Mouse (Mus musculus) cerebellum, postnatal 36 days (tissue): ENCODE results near the gene Hormad2.

Experiments
- DNase-seq, 2 experiments: peaks; one replicate each; pipeline ENCODE4 v3.0.0; 2021 to 2022; ENCODE audit warnings: mixed read lengths in 2 of 2

Gene Hormad2

GRCm38 (mm10) chr11:4442280-4442679 is 1.4 kb upstream of the Hormad2 start:
- no peak for DNase-seq

- no peak for DNase-seq
Measured at GRCm38 (mm10) chr11:4438211-4438610, 2.7 kb downstream of the Hormad2 start.

DNA sequence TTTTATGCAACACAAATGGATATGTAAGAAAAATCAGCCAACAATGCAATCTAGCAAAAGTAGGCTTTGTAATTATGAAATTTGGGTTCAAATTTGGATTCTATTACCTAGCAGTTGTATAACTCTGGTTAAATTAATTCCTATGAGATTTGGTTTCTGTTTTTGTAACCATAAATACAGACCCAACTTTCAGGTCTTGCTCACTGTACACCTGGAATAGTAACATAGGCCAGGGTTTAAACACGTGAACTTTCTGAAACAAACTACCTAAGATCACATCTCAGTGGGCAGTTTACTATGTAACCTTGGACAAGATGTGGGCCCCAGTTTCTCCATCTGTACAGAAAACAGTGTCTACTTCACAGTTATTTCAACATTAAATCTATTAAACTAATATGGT is 3.6 kb downstream of the Hormad2 start:
- DNase-seq = no peak

- DNase-seq = no peak
Measured at GRCm38 (mm10) chr11:4436631-4437030, 4.3 kb downstream of the Hormad2 start.

DNA sequence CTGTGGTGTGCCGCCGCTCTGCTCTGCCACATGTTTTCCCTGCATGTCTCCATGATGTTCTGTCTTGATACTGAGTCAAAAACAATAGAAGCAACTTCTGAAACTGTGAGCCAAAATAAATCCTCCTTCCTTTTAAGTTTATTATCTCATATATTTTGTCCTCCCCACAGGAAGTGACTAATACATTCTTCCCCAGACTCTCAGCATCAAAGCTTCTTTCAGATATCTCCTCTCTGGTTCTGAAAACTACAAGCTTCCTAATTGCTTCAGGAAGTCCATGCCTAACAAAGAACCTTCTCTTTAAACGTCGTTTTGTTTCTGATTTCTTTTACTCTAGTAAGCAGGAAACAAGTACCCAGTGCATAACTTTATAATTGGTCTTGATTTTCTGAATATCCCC is 6.4 kb downstream of the Hormad2 start:
- DNase-seq = no peak

DNA sequence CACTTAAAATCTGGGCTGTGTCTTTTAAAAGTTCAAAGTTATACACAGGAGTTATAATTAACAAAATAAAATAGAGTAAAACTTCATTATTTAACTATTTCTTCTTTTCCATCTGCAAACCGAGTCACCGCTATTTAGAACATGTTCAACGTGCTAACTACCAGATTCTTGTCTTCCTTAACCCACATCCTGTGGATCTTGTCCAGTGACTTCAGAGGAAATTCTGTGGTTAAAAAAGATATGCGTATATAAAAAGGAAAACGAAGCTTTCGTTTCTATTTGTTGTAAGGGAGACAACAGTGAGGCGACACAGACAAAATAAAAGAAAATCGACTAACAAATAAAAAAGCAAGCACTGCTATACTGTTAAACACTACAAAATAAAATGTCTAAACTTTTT is 17.1 kb downstream of the Hormad2 start:
- no peak for DNase-seq

GRCm38 (mm10) chr11:4422494-4423425 is 18.1 kb downstream of the Hormad2 start:
- no peak for DNase-seq

DNA sequence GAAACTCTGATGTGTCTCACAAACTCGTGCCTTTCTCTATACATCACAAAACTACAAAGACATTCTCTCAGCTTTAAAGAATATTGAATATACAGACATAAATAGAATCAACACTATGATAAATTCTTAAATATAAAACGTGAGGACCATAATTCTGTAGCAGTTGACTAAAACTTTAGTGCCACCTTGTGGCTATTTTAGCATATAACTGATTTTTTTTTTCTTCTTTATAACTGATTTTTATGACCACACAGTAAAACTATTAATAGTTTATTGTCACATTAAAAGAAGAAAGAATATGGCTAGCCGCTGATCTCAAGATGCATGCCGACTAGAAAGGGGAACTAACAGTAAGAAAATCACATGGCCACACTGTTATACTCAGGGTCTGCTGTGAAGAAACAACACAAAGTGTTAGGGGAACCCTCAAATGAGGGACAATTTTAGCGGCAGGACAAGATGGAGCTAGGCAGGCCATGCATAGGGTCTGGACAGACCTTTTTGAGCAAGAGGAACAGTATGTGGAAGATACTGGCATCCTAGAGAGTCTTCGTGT is 18.9 kb downstream of the Hormad2 start:
- DNase-seq = no peak

GRCm38 (mm10) chr11:4417986-4418385 is 22.9 kb downstream of the Hormad2 start:
- DNase-seq = no peak

- DNase-seq = no peak
Measured at GRCm38 (mm10) chr11:4412294-4412693, 28.6 kb downstream of the Hormad2 start.

- DNase-seq = no peak
Measured at GRCm38 (mm10) chr11:4404277-4404676, 36.6 kb downstream of the Hormad2 start.

- no peak for DNase-seq
Measured at GRCm38 (mm10) chr11:4403381-4403780, 37.5 kb downstream of the Hormad2 start.

GRCm38 (mm10) chr11:4401251-4401650 is 39.7 kb downstream of the Hormad2 start:
- DNase-seq = no peak

- DNase-seq = no peak
Measured at GRCm38 (mm10) chr11:4394226-4394625, 46.7 kb downstream of the Hormad2 start.

DNA sequence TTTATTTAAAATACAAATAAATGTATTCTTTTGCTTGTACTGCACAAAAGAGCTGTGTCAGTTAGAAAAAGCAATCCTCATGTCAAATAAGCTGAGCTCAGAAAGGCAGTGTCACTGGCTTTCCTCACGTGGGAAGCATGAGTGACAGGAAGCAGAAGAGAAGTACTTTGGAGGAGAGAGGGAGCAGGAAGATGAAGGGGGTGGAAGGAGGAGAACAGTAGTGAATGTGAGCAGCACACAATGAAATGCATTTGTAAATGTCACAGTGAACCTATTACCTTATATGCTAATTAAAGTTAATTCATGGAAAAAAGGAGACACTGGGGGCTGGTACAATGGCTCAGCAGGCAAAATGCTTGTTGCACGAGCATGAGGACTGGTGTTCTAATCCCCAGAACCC is 52.9 kb downstream of the Hormad2 start:
- DNase-seq = no peak

GRCm38 (mm10) chr11:4382321-4382720 is 58.6 kb downstream of the Hormad2 start:
- no peak for DNase-seq

DNA sequence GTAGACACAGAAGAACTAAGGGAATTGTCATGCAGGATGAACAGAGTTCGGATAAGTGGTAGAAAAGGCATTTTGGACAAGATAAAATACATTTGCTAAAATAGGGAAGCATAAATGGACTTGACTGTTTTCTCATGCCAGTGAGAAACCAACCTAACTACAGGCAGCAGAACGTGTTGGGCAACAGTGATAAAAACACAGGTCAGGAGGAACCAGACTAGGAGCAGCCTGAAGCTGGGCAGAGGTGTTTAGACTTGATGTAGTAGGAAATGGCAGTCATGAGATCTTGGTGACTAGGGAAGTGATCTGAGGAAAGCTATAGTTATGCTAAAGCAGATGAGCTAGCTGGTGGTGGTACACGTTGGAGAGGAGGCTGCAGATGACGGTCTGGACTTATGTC is 61.0 kb downstream of the Hormad2 start:
- no peak for DNase-seq

DNA sequence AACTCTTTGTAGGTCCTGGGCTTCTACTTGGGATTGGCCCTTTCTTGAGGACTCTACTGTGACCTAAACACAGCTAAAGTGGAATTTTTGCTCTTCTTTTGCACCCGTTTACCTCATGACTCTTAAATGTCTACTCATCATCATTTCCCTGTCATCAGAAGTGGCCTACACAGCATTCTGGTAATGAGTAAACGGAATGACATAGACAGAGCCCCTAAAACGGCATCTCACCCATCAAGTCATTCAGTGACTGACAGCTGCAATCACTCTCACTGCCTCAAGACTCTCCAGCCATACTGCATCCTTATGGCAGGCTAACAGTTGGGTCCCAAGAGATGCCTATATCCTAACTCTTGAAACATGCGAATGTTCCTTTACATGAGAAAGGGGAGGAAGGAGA is 74.5 kb downstream of the Hormad2 start:
- no peak for DNase-seq

DNA sequence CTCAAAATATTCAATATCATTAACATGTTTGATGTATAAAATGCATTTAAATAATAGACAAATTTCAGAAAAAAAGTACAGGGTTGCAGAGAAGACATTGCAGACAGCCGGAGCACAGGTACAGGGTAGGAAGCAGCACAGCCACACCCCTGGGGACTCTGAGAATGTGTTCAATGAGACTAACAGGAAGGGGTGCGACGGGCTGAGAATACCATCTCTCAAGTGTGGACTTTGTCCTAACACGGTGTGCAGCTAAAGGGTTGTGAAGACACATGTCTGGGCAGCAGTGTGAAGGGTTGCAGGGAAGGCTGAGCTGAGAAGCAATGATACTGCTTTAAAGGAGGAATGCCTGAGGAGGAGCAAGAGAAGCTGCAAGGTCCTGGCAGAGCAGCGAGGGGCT is 85.5 kb downstream of the Hormad2 start:
- no peak for DNase-seq

- no peak for DNase-seq
Measured at GRCm38 (mm10) chr11:4352637-4353036, 88.3 kb downstream of the Hormad2 start.

DNA sequence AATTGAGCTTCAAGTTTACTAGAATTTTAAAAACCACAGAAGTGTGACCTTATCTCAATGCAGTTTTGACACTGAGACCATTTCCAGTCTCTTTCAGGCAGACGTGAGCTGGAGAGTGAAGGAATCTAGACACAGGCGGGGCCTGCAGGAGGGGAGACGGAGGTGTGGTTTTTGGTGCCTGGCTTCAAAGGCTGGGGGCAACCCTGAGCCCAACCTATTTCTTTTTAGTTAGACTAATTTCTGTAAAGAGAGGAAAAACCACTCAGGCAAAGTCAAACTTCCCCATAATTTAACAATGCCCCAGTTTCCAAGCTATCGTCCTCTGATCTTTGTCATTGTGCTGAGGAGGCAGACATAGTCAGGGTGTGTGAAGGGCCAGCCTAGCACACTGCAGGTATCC is 97.0 kb downstream of the Hormad2 start:
- no peak for DNase-seq

- DNase-seq = no peak
Measured at GRCm38 (mm10) chr11:4342027-4342426, 98.9 kb downstream of the Hormad2 start.

DNA sequence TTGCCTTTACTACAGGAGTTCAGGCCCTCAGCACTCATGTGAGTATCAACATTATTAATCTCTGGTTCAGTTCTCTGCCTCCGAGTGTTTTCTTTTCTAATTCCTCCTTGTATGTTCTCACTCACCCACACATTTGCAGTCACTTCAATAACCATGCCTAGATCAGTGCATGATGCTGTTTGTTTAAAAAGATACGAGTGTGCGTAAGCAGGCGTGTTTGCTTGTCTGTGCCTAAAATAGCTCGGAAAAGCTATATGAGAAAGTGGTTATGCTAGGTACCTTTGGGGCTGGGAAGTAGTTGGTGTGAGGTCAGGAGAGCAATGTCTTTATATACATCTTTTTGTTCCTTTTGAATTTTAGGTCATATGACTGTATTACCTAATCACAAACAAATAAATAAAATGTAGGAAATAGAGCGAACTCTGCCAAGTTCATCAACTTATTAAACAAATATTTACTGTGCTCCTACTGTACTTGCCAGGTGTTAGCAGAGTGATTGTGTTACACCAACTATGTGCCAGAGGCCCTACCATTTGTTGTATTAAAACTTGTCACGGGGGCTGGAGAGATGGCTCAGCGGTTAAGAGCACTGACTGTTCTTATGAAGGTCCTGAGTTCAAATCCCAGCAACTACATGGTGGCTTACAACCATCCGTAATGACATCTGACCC is 100.7 kb downstream of the Hormad2 start:
- DNase-seq = no peak

DNA sequence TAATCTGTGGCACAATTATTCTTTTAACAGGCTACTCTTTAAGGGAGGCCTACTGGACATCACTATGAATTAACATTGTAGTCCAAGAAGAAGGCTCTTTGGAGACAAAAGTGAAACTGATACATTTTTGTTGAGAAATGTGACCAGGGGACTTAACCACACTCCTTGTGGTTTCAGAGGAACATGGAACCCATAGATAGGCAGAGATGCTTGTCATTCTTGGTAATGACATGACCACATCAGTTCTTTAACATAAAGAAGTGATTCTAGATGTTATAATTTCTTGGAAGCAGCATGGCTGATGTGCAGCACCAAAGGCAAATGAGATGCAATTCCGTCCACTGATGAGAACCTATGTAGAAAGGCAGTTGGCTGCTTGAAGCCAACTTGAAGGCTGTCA is 101.6 kb downstream of the Hormad2 start:
- no peak for DNase-seq
